Mouse (Mus musculus) brown adipose tissue, adult 24 weeks (tissue): ENCODE measurements at regions not wholly inside any gene's neighbourhood (a gene's known extent, or its start where the extent isn't known, plus 50 kb on each side); places are given as distances from the start of the nearest gene placed in this dataset.

Experiments used
- H3K27ac ChIP-seq: fragments of 200-500 bp; replicated peaks from 2 replicates; pipeline ENCODE4 v1.5.1; 2012; ENCODE audit warnings: low read depth, mild to moderate bottlenecking, low read length
- H3K4me1 ChIP-seq: fragments of 200-500 bp; 2 replicates; pipeline ENCODE4 v1.6.1; 2012; ENCODE audit warnings: low read length, mixed read lengths; ENCODE audit not compliant: control insufficient read depth, insufficient read depth, insufficient read length
- H3K4me3 ChIP-seq: fragments of 200-500 bp; 2 replicates; pipeline ENCODE4 v1.5.1; 2012; ENCODE audit warnings: low read depth, mild to moderate bottlenecking, low read length, moderate library complexity; ENCODE audit not compliant: insufficient read depth

DNA sequence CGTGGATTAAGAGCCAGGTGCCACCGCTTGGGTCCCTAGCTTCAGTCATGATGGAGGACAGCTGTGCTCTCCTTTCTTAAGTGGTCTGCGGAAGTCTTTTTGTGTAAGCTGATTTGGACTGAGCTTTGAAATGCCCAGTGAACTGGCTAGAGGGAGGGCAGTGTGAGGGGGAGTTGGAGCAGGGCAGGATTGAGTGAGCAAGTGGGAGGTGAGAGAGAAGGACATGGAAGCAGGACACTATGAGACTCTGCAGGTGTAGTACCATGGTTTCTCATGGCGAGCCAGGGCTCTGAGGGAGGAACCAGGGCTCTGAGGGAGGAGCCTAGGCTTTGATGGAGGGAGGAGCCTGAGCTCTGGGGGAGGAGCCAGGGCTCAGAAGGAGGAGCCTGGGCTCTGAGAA, 262.3 kb upstream of the Habp2 start:
- Histone ChIP-seq H3K4me3 (no peak overlapping the region), H3K27ac (no peak overlapping the region), H3K4me1 (no peaks in the 10 kb centered on the region)

DNA sequence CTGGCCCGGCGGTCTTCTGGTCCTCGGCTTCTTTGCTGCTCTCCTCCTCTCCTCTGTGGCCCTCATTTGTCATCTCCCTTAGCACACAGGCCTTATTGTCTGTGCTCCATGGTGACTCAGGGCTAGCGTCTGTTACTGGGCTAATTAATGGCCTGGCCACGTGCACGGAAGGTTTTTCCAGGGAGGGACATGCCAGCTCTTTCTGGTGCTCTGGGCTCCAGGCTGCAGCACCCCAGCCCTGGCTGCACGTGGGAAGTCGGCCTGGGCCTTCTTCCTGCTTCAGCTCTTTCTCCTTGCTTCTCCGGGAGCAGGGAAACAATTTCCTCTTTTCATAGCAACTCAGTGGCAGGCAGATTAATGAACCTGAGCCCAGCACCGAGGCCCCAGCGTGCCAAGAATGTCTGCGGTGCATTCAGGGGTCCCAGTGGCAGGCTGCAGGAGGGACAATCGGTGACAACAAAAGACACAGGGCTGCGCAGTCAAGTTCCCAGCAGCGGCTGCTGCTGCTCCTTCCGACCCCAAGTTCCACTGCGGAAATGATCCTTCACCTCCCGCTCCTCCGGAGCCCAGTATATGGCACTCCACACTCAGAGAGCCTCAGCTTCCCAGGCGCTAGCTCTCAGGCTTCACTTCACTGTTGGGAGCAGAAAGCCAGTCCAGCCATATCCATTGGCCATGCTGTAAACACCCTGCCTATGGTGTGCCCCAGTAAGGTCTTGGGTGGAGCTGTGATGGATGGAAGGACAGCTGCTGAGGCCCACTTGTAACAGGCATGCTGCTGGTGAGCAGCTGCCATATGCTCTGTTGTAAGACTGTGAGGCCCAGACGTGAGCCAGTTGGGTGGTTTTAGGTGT, 257.3 kb upstream of the Habp2 start:
- Histone ChIP-seq H3K27ac (no peak overlapping the region), H3K4me3 (no peak overlapping the region), H3K4me1 (peaks cover 2% of the 10 kb centered on the region)

DNA sequence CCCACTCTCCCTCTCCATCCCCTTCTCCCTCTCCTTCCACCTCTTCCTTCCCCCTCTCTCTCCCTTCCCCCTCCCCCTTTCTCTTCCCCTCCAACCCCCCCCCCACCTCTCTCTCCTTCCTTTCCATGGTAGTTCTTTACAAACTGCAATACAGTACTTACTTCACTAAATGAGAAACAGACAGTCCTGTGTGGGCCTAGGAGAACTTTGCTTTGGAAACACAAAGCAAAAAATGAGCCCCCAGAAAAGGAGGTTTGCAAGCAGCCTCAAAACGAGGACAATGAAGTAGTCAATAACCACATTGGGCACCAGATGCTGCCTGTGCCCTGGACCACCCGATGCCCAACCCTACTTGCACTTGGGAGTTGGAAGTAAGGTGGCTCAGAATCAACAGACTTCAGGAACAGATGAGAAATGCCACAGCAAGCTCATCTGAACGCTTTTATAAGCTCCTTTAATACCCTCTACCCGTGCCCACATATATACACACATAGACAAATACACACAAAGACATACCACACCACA, 256.5 kb upstream of the Habp2 start:
- no peak overlapping the region for H3K27ac ChIP-seq
- peaks cover 2% of the 10 kb centered on the region for H3K4me1 ChIP-seq
- no peak overlapping the region for H3K4me3 ChIP-seq

DNA sequence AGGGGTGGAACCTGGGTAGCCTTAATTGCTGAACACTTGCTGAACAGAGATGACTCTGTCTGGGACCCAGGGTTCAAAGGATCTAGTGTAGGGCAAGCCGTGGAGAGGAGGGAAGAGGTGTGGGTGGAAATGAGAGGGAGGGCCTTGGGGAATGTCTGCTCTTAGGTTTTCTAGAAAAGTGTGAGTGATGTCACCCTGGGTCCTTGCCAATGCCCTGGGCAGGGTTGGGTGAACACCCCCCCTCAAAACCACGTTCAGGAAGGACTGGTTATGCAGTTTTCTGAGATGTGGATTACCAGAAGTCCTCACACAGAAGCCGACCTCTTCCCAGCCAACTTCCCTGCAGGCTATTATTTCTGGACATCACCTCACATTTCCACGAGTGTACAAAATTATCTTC, 252.4 kb upstream of the Habp2 start:
- no peak overlapping the region for H3K27ac ChIP-seq
- H3K4me3 ChIP-seq = no peak overlapping the region
- peaks cover 2% of the 10 kb centered on the region for H3K4me1 ChIP-seq

DNA sequence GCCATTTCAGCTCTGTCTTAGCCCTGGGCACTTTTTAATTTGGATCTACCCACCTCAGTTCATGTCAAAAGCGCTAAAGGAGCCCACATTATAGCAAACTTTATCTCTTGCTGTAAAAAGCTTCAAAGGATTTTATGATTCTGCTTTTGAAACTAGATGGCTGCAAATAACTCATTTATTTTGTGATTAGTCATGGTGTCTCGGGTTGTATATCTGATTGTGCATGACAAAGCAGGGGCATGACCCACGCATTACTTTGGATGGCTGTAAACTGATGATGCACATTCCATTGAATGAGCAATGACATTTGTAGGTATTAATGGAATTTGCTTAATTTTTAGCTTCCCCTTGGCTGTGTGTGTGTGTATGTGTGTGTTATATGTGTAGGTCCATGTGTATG, 249.4 kb upstream of the Habp2 start:
- Histone ChIP-seq H3K4me1 (no peaks in the 10 kb centered on the region), H3K27ac (no peak overlapping the region), H3K4me3 (no peak overlapping the region)

DNA sequence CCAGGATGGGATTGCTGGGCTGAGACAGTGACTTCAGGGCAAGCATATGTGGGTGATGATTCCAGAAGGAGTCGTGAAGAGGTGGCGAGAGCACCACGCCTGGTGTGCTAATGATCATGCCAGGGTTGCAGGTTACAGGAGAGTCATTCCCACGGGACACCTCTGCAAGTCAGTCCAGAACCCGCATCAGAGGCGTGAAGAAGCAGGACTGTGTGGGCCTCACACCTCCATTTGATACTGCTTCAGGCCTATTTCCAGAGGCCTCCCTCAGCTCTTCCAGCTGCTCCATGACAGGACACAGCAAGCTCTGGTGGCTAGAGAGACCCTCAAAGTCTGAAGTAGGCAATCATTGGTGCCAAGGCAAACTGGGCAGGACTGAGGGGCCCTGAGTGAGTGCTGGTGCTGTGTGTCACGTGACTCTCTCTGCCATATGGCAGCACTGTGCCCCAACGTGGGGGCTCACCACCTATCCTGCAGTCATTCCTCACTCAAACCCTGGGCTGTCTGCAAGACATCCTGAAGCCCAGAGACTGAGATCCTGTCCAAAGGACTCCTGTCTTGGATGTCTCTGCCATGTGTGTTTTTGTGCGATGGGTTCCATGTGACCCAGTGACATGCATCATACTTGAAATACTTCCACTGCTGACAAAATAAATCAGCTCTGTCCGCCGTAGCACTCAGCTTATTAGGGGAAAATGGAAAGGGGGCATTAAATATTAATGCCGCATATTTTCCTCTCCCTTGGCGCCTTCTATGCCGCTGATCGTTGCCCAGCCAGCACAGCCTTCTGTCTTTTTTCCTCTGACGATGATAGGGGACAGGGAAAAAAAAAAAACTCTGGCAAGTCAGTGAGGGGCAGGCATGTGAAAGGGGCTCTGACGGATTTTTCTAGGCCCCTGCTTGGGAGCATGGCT, 247.6 kb upstream of the Habp2 start:
- no peak overlapping the region for H3K4me3 ChIP-seq
- H3K4me1 ChIP-seq = no peaks in the 10 kb centered on the region
- H3K27ac ChIP-seq = no peak overlapping the region

DNA sequence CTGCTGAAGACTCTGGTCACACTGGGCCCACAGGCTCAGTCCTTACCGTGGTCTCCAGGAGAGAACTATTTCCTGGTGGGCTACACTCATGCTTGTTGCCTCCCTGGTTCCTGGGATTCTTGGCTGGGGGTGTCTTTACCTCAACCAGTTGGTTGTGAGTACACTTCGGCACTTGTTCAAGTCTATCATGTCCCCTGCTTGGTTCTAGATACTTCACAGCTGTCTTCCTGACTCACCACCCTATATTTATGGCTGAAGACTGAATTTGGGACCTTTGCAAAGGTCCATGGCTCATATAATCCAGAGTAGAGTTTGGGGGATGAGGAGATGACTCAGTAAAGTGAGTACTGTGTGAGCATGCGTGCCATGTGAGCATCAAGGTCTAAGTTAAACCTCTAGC, 245.0 kb upstream of the Habp2 start:
- Histone ChIP-seq H3K27ac (no peak overlapping the region), H3K4me3 (no peak overlapping the region), H3K4me1 (no peaks in the 10 kb centered on the region)

DNA sequence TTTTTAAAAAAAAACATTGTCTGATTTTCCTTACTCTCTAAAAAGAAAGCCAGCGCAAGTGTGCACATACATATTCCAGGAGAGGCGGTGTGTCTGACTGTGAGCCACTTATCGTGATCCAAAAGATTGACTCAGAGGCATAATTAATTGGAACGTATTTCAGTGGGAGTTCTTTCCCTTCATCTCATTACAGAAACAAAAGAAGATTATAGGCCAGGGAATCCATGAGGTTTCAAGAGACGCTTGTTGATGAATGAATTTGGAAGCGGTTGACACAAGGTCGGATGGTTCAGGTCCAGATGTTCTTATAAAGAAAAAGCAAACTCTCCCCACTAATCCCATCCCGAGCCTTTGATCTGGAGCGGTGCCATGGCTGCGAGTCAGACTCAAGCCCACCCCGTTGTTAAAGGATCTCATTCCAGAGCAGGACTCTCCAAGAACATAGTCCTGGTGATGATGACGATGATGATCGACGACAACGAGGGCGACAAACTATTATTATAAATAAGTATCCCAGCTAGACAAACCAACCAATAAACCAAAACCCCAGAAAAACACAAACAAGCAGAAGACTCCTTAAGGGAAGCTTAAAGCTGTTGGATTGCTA, 240.1 kb upstream of the Habp2 start:
- no peak overlapping the region for H3K4me3 ChIP-seq
- no peak overlapping the region for H3K27ac ChIP-seq
- no peaks in the 10 kb centered on the region for H3K4me1 ChIP-seq

DNA sequence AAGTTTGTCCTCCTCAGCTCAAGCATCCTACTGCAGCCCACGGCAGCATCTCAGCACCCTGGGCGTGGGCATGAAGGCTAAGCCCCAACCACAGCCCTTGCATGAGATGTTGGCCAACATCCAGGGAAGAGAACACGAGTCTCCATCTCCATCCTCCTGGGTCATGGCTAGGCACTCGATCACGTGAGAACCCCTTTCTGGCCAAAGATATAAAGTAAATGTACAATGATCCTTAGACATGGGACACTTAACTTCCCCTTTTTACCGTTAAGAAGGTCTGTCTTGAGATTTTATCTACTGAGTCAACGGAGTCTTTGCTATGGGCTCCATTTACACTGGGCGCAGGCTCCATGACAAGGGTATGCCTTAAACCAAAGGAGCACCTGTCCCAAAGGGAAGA, 232.8 kb upstream of the Habp2 start:
- no peak overlapping the region for H3K4me3 ChIP-seq
- H3K4me1 ChIP-seq = no peaks in the 10 kb centered on the region
- H3K27ac ChIP-seq = no peak overlapping the region

DNA sequence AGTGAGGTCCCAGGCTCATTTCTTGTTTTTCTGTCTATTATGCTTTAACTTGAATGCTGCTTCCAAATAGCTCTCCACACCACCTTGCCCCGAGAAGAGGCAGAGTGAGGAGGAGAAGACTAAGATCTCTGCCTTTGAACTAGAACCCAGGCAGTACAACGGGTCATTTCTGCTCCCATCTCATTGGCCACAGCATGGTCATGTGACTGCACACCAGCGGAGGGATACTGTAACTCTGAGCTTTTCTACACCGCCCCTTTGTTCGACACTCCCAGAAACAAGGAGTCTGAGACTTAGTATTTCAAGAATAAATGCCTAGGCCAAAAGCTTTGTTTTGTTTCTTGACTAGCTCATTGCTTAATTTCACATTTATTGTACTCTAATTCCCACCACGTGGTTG, 230.5 kb upstream of the Habp2 start:
- no peak overlapping the region for H3K27ac ChIP-seq
- H3K4me1 ChIP-seq = no peaks in the 10 kb centered on the region
- H3K4me3 ChIP-seq = no peak overlapping the region

DNA sequence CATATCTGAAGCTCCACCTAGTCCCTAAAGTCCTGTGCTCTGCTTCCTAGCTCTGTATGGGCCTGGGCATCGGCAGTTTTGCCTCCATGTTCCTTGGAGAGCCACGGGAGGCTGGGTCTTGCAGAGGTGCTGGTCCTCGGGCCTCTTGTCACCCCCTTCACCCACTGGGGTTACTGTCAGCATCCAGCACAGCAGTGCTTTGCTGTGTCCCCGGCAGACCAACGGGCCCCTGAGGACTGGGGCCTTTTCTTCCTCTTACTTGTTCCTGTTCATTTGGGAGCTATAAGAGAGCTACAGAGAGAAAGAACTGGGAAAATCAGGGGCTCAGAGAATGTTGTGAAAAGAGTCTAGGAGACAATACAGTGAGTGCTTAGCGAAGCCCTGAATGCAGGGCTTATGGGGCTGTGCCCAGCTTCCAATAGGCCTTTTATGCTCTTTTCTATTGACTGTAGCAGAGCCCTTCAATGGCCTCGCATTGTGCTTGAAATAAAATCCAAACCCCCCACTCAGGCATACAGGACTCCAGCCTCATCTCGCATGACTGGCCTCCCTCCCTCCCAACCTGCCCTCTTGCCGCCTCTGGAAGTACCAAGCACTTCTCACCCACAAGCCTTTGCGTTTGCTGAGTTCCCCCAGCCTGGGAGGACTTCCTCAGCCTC, 224.9 kb upstream of the Habp2 start:
- no peak overlapping the region for H3K27ac ChIP-seq
- H3K4me3 ChIP-seq = no peak overlapping the region
- H3K4me1 ChIP-seq = no peaks in the 10 kb centered on the region

DNA sequence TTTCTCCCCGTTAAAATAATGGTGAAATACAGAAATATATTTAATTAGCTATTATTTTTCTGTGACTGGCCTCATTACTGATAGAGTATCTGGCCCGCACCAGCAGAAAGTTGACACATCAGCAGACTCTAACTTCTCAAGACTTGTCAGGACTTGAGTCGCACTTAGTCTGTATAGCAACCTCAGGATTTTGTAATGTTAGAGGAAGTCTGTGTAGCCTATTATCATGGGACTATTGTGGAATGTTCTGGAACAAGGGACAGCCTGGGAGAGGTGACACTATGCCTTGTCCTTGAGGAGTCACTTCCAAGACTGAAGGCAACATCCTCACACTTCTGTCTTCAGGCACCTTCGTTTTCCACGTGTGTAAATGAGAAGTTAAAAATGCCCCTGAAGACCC, 223.8 kb upstream of the Habp2 start:
- H3K27ac ChIP-seq = no peak overlapping the region
- no peak overlapping the region for H3K4me3 ChIP-seq
- H3K4me1 ChIP-seq = no peaks in the 10 kb centered on the region

DNA sequence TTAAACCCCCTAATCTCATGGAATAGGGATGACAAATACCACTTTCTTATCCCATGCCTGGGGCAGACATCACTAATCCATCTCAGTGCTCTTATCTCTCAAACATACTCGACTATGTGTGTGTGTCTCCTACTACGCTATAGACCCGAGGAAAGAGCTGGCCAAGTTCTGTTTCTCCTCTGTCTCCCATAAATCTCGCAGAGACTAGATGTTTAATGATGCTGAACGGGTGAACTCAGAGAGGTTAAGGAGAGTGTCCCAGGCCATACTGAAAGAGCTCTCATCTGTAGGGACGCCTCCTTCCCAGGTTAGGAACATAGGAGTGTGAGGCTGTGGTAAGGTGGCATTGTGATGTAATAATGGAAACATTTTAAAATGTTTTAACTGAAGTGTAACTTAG, 221.2 kb upstream of the Habp2 start:
- no peaks in the 10 kb centered on the region for H3K4me1 ChIP-seq
- no peak overlapping the region for H3K4me3 ChIP-seq
- no peak overlapping the region for H3K27ac ChIP-seq

DNA sequence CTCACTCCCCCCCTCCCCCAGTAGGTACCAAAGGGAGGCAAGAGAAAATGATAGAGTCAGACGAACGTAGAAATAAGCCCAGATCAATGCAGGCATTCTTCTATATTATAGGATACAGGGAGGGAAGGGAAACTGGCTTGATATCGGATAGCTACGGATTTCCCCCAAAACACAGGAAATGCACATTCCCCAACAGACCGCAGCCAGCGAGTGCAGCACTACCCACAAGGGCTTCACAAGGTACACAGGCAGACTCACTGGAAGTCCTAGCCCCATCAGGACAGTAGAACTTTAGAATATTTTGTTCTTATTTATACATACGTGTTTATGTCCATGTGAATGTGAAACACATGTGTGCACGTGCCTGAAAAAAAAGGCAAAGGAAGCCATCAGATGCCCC, 218.8 kb upstream of the Habp2 start:
- no peak overlapping the region for H3K4me3 ChIP-seq
- H3K27ac ChIP-seq = no peak overlapping the region
- H3K4me1 ChIP-seq = no peaks in the 10 kb centered on the region

DNA sequence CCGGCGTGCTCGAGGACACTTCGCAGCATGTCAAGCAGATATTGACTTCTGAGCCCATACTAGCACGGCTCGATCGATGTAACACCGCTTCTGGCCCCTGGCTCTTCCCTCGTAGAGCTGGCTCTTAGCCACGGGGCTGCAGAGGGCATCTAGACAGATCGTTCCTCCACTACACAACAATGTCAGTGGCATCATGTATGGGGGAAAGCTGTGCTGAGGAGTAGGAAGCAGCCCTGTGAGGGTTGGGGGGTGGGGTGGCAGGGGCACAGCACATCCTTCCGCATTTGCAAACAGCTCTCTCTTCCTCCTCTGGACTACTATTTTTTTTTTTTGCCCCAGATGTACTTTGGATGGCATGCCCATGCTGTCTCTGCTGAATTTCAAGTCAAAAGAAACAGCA, 218.1 kb upstream of the Habp2 start:
- Histone ChIP-seq H3K27ac (no peak overlapping the region), H3K4me3 (no peak overlapping the region), H3K4me1 (no peaks in the 10 kb centered on the region)
